Mouse (Mus musculus) kidney, postnatal 10 days (tissue): ENCODE measurements around the gene Ugt1a9.
A peak's percentile ranks its signal among the peaks of the same experiment; 100 is the strongest.
"Not testable (repeated sequence)": the region's sequence is repeated elsewhere in the genome, so short reads cannot be mapped to it uniquely, and the experiment has no call there.

Experiments used
- DNase-seq: peaks from one replicate; pipeline ENCODE4 v3.0.0; 2021; ENCODE audit warnings: mixed read lengths

Gene Ugt1a9

GRCm38 (mm10) chr1:88109027-88109557 lies 38.5 kb downstream of the Ugt1a9 start:
- DNase-seq, result not testable (repeated sequence)

- DNase-seq, result not testable (repeated sequence)
Measured at GRCm38 (mm10) chr1:88109604-88110003, 39.0 kb downstream of the Ugt1a9 start.

- DNase-seq, result not testable (repeated sequence)
Measured at GRCm38 (mm10) chr1:88112769-88113168, 42.2 kb downstream of the Ugt1a9 start.

GRCm38 (mm10) chr1:88120550-88120949 lies 50.0 kb downstream of the Ugt1a9 start:
- not testable (repeated sequence) for DNase-seq

- DNase-seq, result peak; percentile 61
Measured at GRCm38 (mm10) chr1:88121521-88121920, 50.9 kb downstream of the Ugt1a9 start.

GRCm38 (mm10) chr1:88125827-88126360 lies 55.3 kb downstream of the Ugt1a9 start:
- peak; percentile 27 for DNase-seq

GRCm38 (mm10) chr1:88129091-88129490 lies 58.5 kb downstream of the Ugt1a9 start:
- DNase-seq, result not testable (repeated sequence)

- DNase-seq, result not testable (repeated sequence)
Measured at GRCm38 (mm10) chr1:88130223-88130622, 59.6 kb downstream of the Ugt1a9 start.

- DNase-seq, result no peak
Measured at GRCm38 (mm10) chr1:88133908-88134456, 63.4 kb downstream of the Ugt1a9 start.

GRCm38 (mm10) chr1:88134457-88135011 lies 63.9 kb downstream of the Ugt1a9 start, which contains the start of gene Ugt1a6a:
Ugt1a6a (plus strand) TSS chr1:88134809.
- peak; percentile 32 for DNase-seq

GRCm38 (mm10) chr1:88135229-88135904 lies 64.8 kb downstream of the Ugt1a9 start:
- DNase-seq, result not testable (repeated sequence)

- DNase-seq, result peak; percentile 24
Measured at GRCm38 (mm10) chr1:88136646-88137045, 66.0 kb downstream of the Ugt1a9 start.

GRCm38 (mm10) chr1:88137264-88137663 lies 66.7 kb downstream of the Ugt1a9 start:
- no peak for DNase-seq

- DNase-seq, result no peak
Measured at GRCm38 (mm10) chr1:88138145-88138544, 67.5 kb downstream of the Ugt1a9 start.

GRCm38 (mm10) chr1:88140492-88140891 lies 69.9 kb downstream of the Ugt1a9 start:
- peak; percentile 55 for DNase-seq

GRCm38 (mm10) chr1:88143966-88144675 lies 73.5 kb downstream of the Ugt1a9 start:
- DNase-seq, result peak; percentile 78

- DNase-seq, result peak; percentile 39
Measured at GRCm38 (mm10) chr1:88145278-88145677, 74.7 kb downstream of the Ugt1a9 start.

GRCm38 (mm10) chr1:88150133-88150532 lies 79.5 kb downstream of the Ugt1a9 start:
- DNase-seq, result peak; percentile 40

GRCm38 (mm10) chr1:88158430-88158829 lies 87.8 kb downstream of the Ugt1a9 start:
- DNase-seq, result no peak

GRCm38 (mm10) chr1:88165711-88166110 lies 95.1 kb downstream of the Ugt1a9 start, which contains the start of gene Ugt1a5:
Ugt1a5 (plus strand) TSS chr1:88166012.
- DNase-seq, result no peak

- DNase-seq, result not testable (repeated sequence)
Measured at GRCm38 (mm10) chr1:88172190-88172589, 101.6 kb downstream of the Ugt1a9 start.

- no peak for DNase-seq
Measured at GRCm38 (mm10) chr1:88179657-88180056, 109.1 kb downstream of the Ugt1a9 start.
